ENCODE assay signal across 14 mouse cellular contexts in the genomic region with DNA sequence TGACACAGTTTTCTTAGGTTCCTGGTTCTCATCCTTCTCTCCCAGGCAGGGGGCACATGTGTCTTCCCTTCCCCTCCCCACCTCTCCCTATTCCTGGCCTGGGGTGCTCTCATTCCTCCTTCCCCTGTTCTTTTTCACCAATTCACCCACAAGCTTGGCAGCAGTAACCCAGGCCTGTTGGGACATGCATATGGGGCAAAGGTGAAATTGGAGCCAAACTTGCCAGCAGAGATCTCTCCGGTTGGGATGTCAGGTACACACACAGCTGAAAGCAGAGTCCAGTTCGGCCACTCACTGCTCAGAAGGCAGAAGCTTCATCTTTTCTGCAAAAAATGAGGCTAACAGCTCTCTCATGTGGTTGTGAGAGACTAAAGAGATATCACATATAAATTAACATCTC.
"Had no signal": no experiment of that assay in that cellular context is flagged by ENCODE, and none has a peak within 500 bp of the region (broad histone marks: within the 10 kb centered on the region; RNA-seq: fewer than 3 reads in every experiment).

No protein-coding gene starts in this region.

- H3K4me2 ChIP-seq: liver, embryonic 13.5 days; lung, embryonic 15.5 days; midbrain, embryonic 11.5 days; midbrain, embryonic 15.5 days; neural tube, embryonic 12.5 days had no signal

- ATAC-seq: inflammation-experienced regulatory T-cells, adult 6 months; intestine, postnatal 0 days; liver, postnatal 0 days had no signal

- H3K9me3 ChIP-seq: limb, embryonic 10.5 days; liver, embryonic 13.5 days; lung, embryonic 15.5 days; megakaryocyte, embryonic 14.5 days; midbrain, embryonic 15.5 days; neural tube, embryonic 12.5 days had no signal

- H3K4me3 ChIP-seq: left cerebral cortex, adult 2 months; limb, embryonic 10.5 days; liver, embryonic 13.5 days; lung, embryonic 15.5 days; megakaryocyte, embryonic 14.5 days; midbrain, embryonic 15.5 days; neural tube, embryonic 12.5 days had no signal

- H3K4me1 ChIP-seq: liver, embryonic 13.5 days; lung, embryonic 15.5 days; neural tube, embryonic 12.5 days had no signal

- H3K9ac ChIP-seq: liver, embryonic 13.5 days; liver, postnatal 0 days; lung, embryonic 15.5 days; midbrain, embryonic 15.5 days; neural tube, embryonic 12.5 days had no signal

- H3K27me3 ChIP-seq: liver, embryonic 13.5 days; lung, embryonic 15.5 days; midbrain, embryonic 15.5 days; neural tube, embryonic 12.5 days had no signal

- DNase-seq: liver, embryonic 13.5 days; liver, postnatal 0 days; lung, postnatal 14 days had no signal

- H3K27ac ChIP-seq: left cerebral cortex, adult 2 months; limb, embryonic 10.5 days; liver, embryonic 13.5 days; lung, embryonic 15.5 days; macrophage; midbrain, embryonic 15.5 days; neural tube, embryonic 12.5 days; stomach, postnatal 0 days had no signal

- H3K36me3 ChIP-seq: limb, embryonic 10.5 days; liver, embryonic 13.5 days; lung, embryonic 15.5 days; midbrain, embryonic 15.5 days; neural tube, embryonic 12.5 days had no signal
